Mouse (Mus musculus): Measurements from ENCODE around the gene Rusc2.

DNA sequence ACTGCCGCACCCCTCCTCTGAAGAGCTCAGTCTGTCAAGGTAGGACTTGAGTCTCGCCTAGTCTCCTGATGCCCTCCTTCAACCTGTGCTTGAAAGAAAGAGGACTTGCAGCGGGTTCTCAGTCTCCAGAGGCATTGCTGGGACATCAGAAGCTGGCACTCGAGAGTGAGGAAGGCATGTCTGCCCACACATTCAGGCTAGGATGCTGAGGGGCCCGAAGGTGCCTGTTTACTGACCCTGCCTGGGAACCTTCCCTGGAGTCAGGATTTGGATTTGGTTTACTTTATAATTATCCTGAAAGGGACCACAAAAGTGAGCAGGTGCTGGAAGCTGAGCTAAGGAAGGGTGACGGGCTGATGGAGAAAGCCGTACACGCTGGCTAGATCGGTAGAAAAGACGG is 19.7 kb downstream of the Rusc2 start:
- TF ChIP-seq CTCF (IDR thresholded peaks at IDR 0.05; ENCODE audit: borderline replicate concordance, extremely low read depth, insufficient read depth, insufficient read length), result no peak
- TF ChIP-seq POLR2A (IDR thresholded peaks at IDR 0.05; ENCODE audit: borderline replicate concordance, extremely low read depth, insufficient read depth, insufficient read length, poor library complexity, severe bottlenecking), result no peak

All from brain, embryonic 14.5 days (tissue).